Mouse (Mus musculus) heart, adult 2 months (tissue): Measurements from ENCODE around the gene Golph3. TPM values are rescaled to one million over a fixed set of nuclear protein-coding genes. Genes with fewer than 3 reads are reported as not detected.

Experiments used
- DNase-seq, 2 experiments: peaks; one replicate each; pipeline ENCODE4 v3.0.0; 2021
- H3K27ac ChIP-seq: fragments of 200-600 bp; 2 replicates; pipeline ENCODE4 v1.8.1; 2022
- H3K27me3 ChIP-seq: fragments of 200-500 bp; 2 replicates; pipeline ENCODE4 v1.6.1; 2012; ENCODE audit warnings: mild to moderate bottlenecking, low read length, inconsistent platforms, mixed read lengths; ENCODE audit not compliant: control insufficient read depth, insufficient read depth
- H3K36me3 ChIP-seq: fragments of 200-500 bp; 2 replicates; pipeline ENCODE4 v1.6.1; 2012; ENCODE audit warnings: low read length, inconsistent platforms; ENCODE audit not compliant: control insufficient read depth, insufficient read depth
- H3K4me1 ChIP-seq: fragments of 200-500 bp; 2 replicates; pipeline ENCODE4 v1.6.1; 2011; ENCODE audit warnings: low read length; ENCODE audit not compliant: control insufficient read depth, insufficient read depth
- H3K4me3 ChIP-seq: fragments of 200-600 bp; 2 replicates; pipeline ENCODE4 v1.8.1; 2022
- H3K79me2 ChIP-seq: fragments of 200-500 bp; replicated peaks from 2 replicates; pipeline ENCODE4 v1.6.1; 2012; ENCODE audit warnings: mild to moderate bottlenecking, inconsistent platforms, low read length, moderate library complexity, mixed read lengths; ENCODE audit not compliant: control insufficient read depth, insufficient read depth
- H3K9ac ChIP-seq: fragments of 200-500 bp; 2 replicates; pipeline ENCODE4 v1.6.1; 2012; ENCODE audit warnings: low read depth, mild to moderate bottlenecking, control low read depth, inconsistent platforms, low read length, mixed read lengths
- CTCF ChIP-seq: fragments of 200-600 bp; IDR thresholded peaks from 2 replicates; pipeline ENCODE4 v1.8.1; 2022; ENCODE audit warnings: antibody characterized with exemption, mild to moderate bottlenecking, moderate library complexity
- EP300 ChIP-seq: fragments of 200-500 bp; IDR thresholded peaks from 2 replicates; pipeline ENCODE4 v1.6.1; 2011; ENCODE audit warnings: low read depth, low read length, control low read depth; ENCODE audit not compliant: insufficient read depth
- POLR2A ChIP-seq: fragments of 200-500 bp; IDR thresholded peaks from 2 replicates; pipeline ENCODE4 v1.6.1; 2011; ENCODE audit warnings: mild to moderate bottlenecking, low read depth, low read length, control low read depth; ENCODE audit not compliant: insufficient read depth
- WGBS: fragments of 180-500 bp; shearing (Covaris S2); methylation state at CpG from one replicate; pipeline ENCODE4 v1.1.7; 2018; 5-methylcytosine and 5-hydroxymethylcytosine counted together
- intact Hi-C: fragments of 180-260 bp; cut with DNase I; formaldehyde crosslinking; loops from one replicate; pipeline ENCODE4 v1.15.1; 2025
- long read RNA-seq: library from polyadenylated mRNA; stranded (forward); transcript quantifications from one replicate; pipeline ENCODE4 v2.0.0, GENCODE M21; 2021
- polyA plus RNA-seq: library from polyadenylated mRNA; depleted of rRNA; stranded (reverse); fragments of >200 nt; gene quantifications from 2 replicates; pipeline ENCODE4 v1.2.3, GENCODE M21; 2012; rRNA removed
- total RNA-seq, 2 experiments: library from RNA; stranded (reverse); gene quantifications; 2 replicates each; pipeline ENCODE4 v1.2.3; 2021

The Golph3 gene
- total RNA-seq: 10 to 100 TPM; 84.4 to 88.3 TPM
- polyA plus RNA-seq: 48.5 and 89.4 TPM in 2 replicates
- long read RNA-seq, transcript Golph3-201 (4 exons, 2,652 nt): major isoform, 63 of 71 reads
- long read RNA-seq, partial matches to known transcripts: 5 of 71 reads
- long read RNA-seq, other reads (novel, unspliced or antisense): 1 of 71 reads

GRCm38 (mm10) chr15:12321091-12321787, at the start of gene Golph3:
Golph3 (plus strand) TSS chr15:12321450.
- WGBS: under 1% methylated on average over 73 of the region's 74 CpGs
- H3K27ac ChIP-seq: peak within 1 kb of the TSS; percentile 99
- TF ChIP-seq EP300: no peak
- TF ChIP-seq CTCF: no peak
- TF ChIP-seq POLR2A: peak; percentile 81
- peak within 1 kb of the TSS; percentile 96 for H3K4me3 ChIP-seq
- no peaks in the 10 kb centered on the region for H3K27me3 ChIP-seq
- DNase-seq: peak; percentile 97
- H3K9ac ChIP-seq: peak within 1 kb of the TSS; percentile 100
- H3K4me1 ChIP-seq: peaks cover 10% of the 10 kb centered on the region
- intact Hi-C loops: loop anchor here (5.0 kb wide), 1 partner anchor 124 kb away; no protein-coding TSS in a partner anchor
- peaks cover 14% of the 10 kb centered on the region for H3K36me3 ChIP-seq
- peaks cover 10% of the 10 kb centered on the region for H3K79me2 ChIP-seq

GRCm38 (mm10) chr15:12273325-12274052, 47.8 kb upstream of the Golph3 start:
- Histone ChIP-seq H3K36me3 (no peaks in the 10 kb centered on the region), H3K4me3 (no peak overlapping the region), H3K4me1 (no peaks in the 10 kb centered on the region; the same call in 1 of the 2 replicates), H3K27ac (no peak overlapping the region), H3K27me3 (no peaks in the 10 kb centered on the region), H3K79me2 (no peaks in the 10 kb centered on the region), H3K9ac (no peak overlapping the region)
- no peak for TF ChIP-seq EP300
- TF ChIP-seq POLR2A: no peak
- TF ChIP-seq CTCF: no peak
- DNase-seq: no peak
- intact Hi-C loops: loop anchor here (5.0 kb wide), 2 partner anchors 84 to 524 kb away; no protein-coding TSS in a partner anchor
- 55% methylated on average over 12 of the region's 12 CpGs for WGBS

GRCm38 (mm10) chr15:12274053-12274769, 47.0 kb upstream of the Golph3 start:
- Histone ChIP-seq H3K4me3 (no peak overlapping the region), H3K36me3 (no peaks in the 10 kb centered on the region), H3K4me1 (no peaks in the 10 kb centered on the region; the same call in 1 of the 2 replicates), H3K79me2 (no peaks in the 10 kb centered on the region), H3K27ac (no peak overlapping the region), H3K9ac (no peak overlapping the region), H3K27me3 (no peaks in the 10 kb centered on the region)
- intact Hi-C loops: loop anchor here (5.0 kb wide), 2 partner anchors 83 to 523 kb away; no protein-coding TSS in a partner anchor
- 71% methylated on average over 4 of the region's 4 CpGs for WGBS
- DNase-seq: no peak
- TF ChIP-seq POLR2A (no peak), CTCF (peak; percentile 33; the same call in 1 of the 2 replicates)

GRCm38 (mm10) chr15:12275091-12275623, 46.1 kb upstream of the Golph3 start:
- H3K79me2 ChIP-seq: no peaks in the 10 kb centered on the region
- H3K4me3 ChIP-seq: no peak overlapping the region
- no peaks in the 10 kb centered on the region; the same call in 1 of the 2 replicates for H3K4me1 ChIP-seq
- DNase-seq: no peak
- TF ChIP-seq EP300 (no peak), POLR2A (no peak), CTCF (no peak)
- intact Hi-C loops: no loop called here
- WGBS: 76% methylated on average over 4 of the region's 4 CpGs
- H3K9ac ChIP-seq: no peak overlapping the region
- H3K36me3 ChIP-seq: no peaks in the 10 kb centered on the region
- no peak overlapping the region for H3K27ac ChIP-seq
- no peaks in the 10 kb centered on the region for H3K27me3 ChIP-seq

- Histone ChIP-seq H3K27ac (no peak overlapping the region), H3K36me3 (no peaks in the 10 kb centered on the region), H3K9ac (no peak overlapping the region), H3K4me3 (no peak overlapping the region), H3K27me3 (no peaks in the 10 kb centered on the region), H3K79me2 (no peaks in the 10 kb centered on the region), H3K4me1 (no peaks in the 10 kb centered on the region)
- 91% methylated on average over 1 of the region's 1 CpGs for WGBS
- no peak for TF ChIP-seq EP300
- TF ChIP-seq CTCF: no peak
- TF ChIP-seq POLR2A: no peak
- no peak for DNase-seq
- intact Hi-C loops: no loop called here
Observed at GRCm38 (mm10) chr15:12279816-12280215, 41.4 kb upstream of the Golph3 start.
